Mouse (Mus musculus) G1E (cell line): ENCODE data around the gene Hid1.

Source experiments
- CTCF ChIP-seq: IDR thresholded peaks from 2 replicates; pipeline ENCODE4 v1.5.1; 2012; ENCODE audit warnings: low read depth, low read length, inconsistent platforms, mixed read lengths
- GATA1 ChIP-seq: IDR thresholded peaks from 2 replicates; pipeline ENCODE4 v1.6.1; 2012; ENCODE audit warnings: borderline replicate concordance, low read length, inconsistent platforms, mixed read lengths
- POLR2AphosphoS5 ChIP-seq: IDR thresholded peaks from 2 replicates; pipeline ENCODE4 v1.6.1; 2012; ENCODE audit warnings: low read depth, low read length, inconsistent platforms; ENCODE audit not compliant: insufficient replicate concordance
- TAL1 ChIP-seq: conservative IDR thresholded peaks from 2 replicates; pipeline ENCODE4 v1.6.1; 2012; ENCODE audit warnings: low read depth, low read length, inconsistent platforms, mixed read lengths

DNA sequence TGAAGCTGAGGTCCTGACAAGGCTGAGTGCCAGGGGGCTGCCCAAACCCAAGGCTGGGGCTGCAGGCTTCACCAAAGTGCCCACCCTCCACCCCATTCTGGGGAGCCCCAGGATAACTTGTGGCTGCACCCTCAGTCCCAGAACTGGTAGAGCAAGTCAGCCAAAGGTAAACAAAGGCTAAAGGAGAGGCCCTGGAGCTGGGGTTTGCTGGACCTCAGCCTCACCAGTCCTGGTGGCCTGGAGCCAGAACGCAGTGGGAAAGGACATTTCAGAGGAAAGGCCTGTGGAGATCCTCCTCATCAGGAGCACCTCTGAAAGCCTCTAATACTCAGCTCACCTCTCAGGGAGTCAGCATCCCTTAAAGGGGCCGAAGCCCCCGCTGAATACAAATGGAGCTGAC lies 3.4 kb downstream of the Hid1 start:
- TF ChIP-seq CTCF, result no peak
- no peak for TF ChIP-seq GATA1
- TF ChIP-seq POLR2AphosphoS5, result no peak
- no peak for TF ChIP-seq TAL1
